Mouse (Mus musculus): Measurements from ENCODE around the gene Robo1. TPM values are rescaled to one million over a fixed set of nuclear protein-coding genes. Genes with fewer than 3 reads are reported as not detected.

Robo1 gene
- polyA plus RNA-seq, 1 experiment = 2.2 TPM

GRCm38 (mm10) chr16:73012926-73013325 is 704.8 kb downstream of the Robo1 start:
- no peak overlapping the region for H3K27ac ChIP-seq (ENCODE audit: insufficient read depth, low read depth, low read length)
- H3K27me3 ChIP-seq (replicated peaks; ENCODE audit: control insufficient read depth, insufficient read depth, low read length) = no peaks in the 10 kb centered on the region
- no peaks in the 10 kb centered on the region for H3K36me3 ChIP-seq (ENCODE audit: control insufficient read depth, insufficient read depth, low read length)
- H3K4me1 ChIP-seq (ENCODE audit: control insufficient read depth, insufficient read depth, low read length) = no peaks in the 10 kb centered on the region
- DNase-seq = no peak
- WGBS = 92% methylated on average over 11 of the region's 11 CpGs
- TF ChIP-seq POLR2A (IDR thresholded peaks at IDR 0.05; ENCODE audit: low read depth, low read length) (no peak), CTCF (conservative IDR thresholded peaks at IDR 0.05; ENCODE audit: insufficient read depth, insufficient read length, low read depth, low read length) (no peak)
- no peak overlapping the region for H3K4me3 ChIP-seq (ENCODE audit: insufficient read depth, low read depth, low read length)

- 63% methylated on average over 8 of the region's 8 CpGs for WGBS
- Histone ChIP-seq H3K27me3 (replicated peaks; ENCODE audit: control insufficient read depth, insufficient read depth, low read length) (no peaks in the 10 kb centered on the region), H3K4me1 (ENCODE audit: control insufficient read depth, insufficient read depth, low read length) (no peaks in the 10 kb centered on the region), H3K27ac (ENCODE audit: insufficient read depth, low read depth, low read length) (no peak overlapping the region), H3K36me3 (ENCODE audit: control insufficient read depth, insufficient read depth, low read length) (no peaks in the 10 kb centered on the region), H3K4me3 (ENCODE audit: insufficient read depth, low read depth, low read length) (no peak overlapping the region)
- DNase-seq = no peak
- TF ChIP-seq POLR2A (IDR thresholded peaks at IDR 0.05; ENCODE audit: low read depth, low read length) (no peak), CTCF (conservative IDR thresholded peaks at IDR 0.05; ENCODE audit: insufficient read depth, insufficient read length, low read depth, low read length) (no peak)
These were observed 706.4 kb downstream of the Robo1 start for GRCm38 (mm10) chr16:73014544-73014943.

- Histone ChIP-seq H3K36me3 (ENCODE audit: control insufficient read depth, insufficient read depth, low read length) (no peaks in the 10 kb centered on the region), H3K27ac (ENCODE audit: insufficient read depth, low read depth, low read length) (no peak overlapping the region), H3K4me1 (ENCODE audit: control insufficient read depth, insufficient read depth, low read length) (no peaks in the 10 kb centered on the region), H3K27me3 (replicated peaks; ENCODE audit: control insufficient read depth, insufficient read depth, low read length) (no peaks in the 10 kb centered on the region), H3K4me3 (ENCODE audit: insufficient read depth, low read depth, low read length) (no peak overlapping the region)
- no peak for TF ChIP-seq CTCF (conservative IDR thresholded peaks at IDR 0.05; ENCODE audit: insufficient read depth, insufficient read length, low read depth, low read length)
- no peak for TF ChIP-seq POLR2A (IDR thresholded peaks at IDR 0.05; ENCODE audit: low read depth, low read length)
- 72% methylated on average over 4 of the region's 4 CpGs for WGBS
- no peak for DNase-seq
These were observed 707.9 kb downstream of the Robo1 start for GRCm38 (mm10) chr16:73015976-73016375.

GRCm38 (mm10) chr16:73016801-73017200 is 708.7 kb downstream of the Robo1 start:
- no peak for TF ChIP-seq CTCF (conservative IDR thresholded peaks at IDR 0.05; ENCODE audit: insufficient read depth, insufficient read length, low read depth, low read length)
- TF ChIP-seq POLR2A (IDR thresholded peaks at IDR 0.05; ENCODE audit: low read depth, low read length) = no peak
- DNase-seq = no peak
- H3K27ac ChIP-seq (ENCODE audit: insufficient read depth, low read depth, low read length) = no peak overlapping the region
- H3K4me1 ChIP-seq (ENCODE audit: control insufficient read depth, insufficient read depth, low read length) = no peaks in the 10 kb centered on the region
- 79% methylated on average over 7 of the region's 7 CpGs for WGBS
- no peaks in the 10 kb centered on the region for H3K27me3 ChIP-seq (replicated peaks; ENCODE audit: control insufficient read depth, insufficient read depth, low read length)
- no peak overlapping the region for H3K4me3 ChIP-seq (ENCODE audit: insufficient read depth, low read depth, low read length)
- no peaks in the 10 kb centered on the region for H3K36me3 ChIP-seq (ENCODE audit: control insufficient read depth, insufficient read depth, low read length)

- WGBS = 95% methylated on average over 13 of the region's 13 CpGs
- Histone ChIP-seq H3K27ac (ENCODE audit: insufficient read depth, low read depth, low read length) (no peak overlapping the region), H3K4me1 (ENCODE audit: control insufficient read depth, insufficient read depth, low read length) (no peaks in the 10 kb centered on the region), H3K36me3 (ENCODE audit: control insufficient read depth, insufficient read depth, low read length) (no peaks in the 10 kb centered on the region), H3K4me3 (ENCODE audit: insufficient read depth, low read depth, low read length) (no peak overlapping the region), H3K27me3 (replicated peaks; ENCODE audit: control insufficient read depth, insufficient read depth, low read length) (no peaks in the 10 kb centered on the region)
- DNase-seq = no peak
- TF ChIP-seq CTCF (conservative IDR thresholded peaks at IDR 0.05; ENCODE audit: insufficient read depth, insufficient read length, low read depth, low read length) (no peak), POLR2A (IDR thresholded peaks at IDR 0.05; ENCODE audit: low read depth, low read length) (no peak)
These were observed 716.2 kb downstream of the Robo1 start for GRCm38 (mm10) chr16:73024326-73024725.

GRCm38 (mm10) chr16:73027692-73028091 is 719.6 kb downstream of the Robo1 start:
- Histone ChIP-seq H3K27ac (ENCODE audit: insufficient read depth, low read depth, low read length) (no peak overlapping the region), H3K27me3 (replicated peaks; ENCODE audit: control insufficient read depth, insufficient read depth, low read length) (no peaks in the 10 kb centered on the region), H3K36me3 (ENCODE audit: control insufficient read depth, insufficient read depth, low read length) (no peaks in the 10 kb centered on the region), H3K4me1 (ENCODE audit: control insufficient read depth, insufficient read depth, low read length) (no peaks in the 10 kb centered on the region), H3K4me3 (ENCODE audit: insufficient read depth, low read depth, low read length) (no peak overlapping the region)
- 88% methylated on average over 14 of the region's 14 CpGs for WGBS
- no peak for DNase-seq
- no peak for TF ChIP-seq POLR2A (IDR thresholded peaks at IDR 0.05; ENCODE audit: low read depth, low read length)
- no peak for TF ChIP-seq CTCF (conservative IDR thresholded peaks at IDR 0.05; ENCODE audit: insufficient read depth, insufficient read length, low read depth, low read length)

GRCm38 (mm10) chr16:73030999-73031398 is 722.9 kb downstream of the Robo1 start:
- no peak overlapping the region for H3K27ac ChIP-seq (ENCODE audit: insufficient read depth, low read depth, low read length)
- H3K36me3 ChIP-seq (ENCODE audit: control insufficient read depth, insufficient read depth, low read length) = no peaks in the 10 kb centered on the region
- 78% methylated on average over 4 of the region's 4 CpGs for WGBS
- no peak for DNase-seq
- no peak overlapping the region for H3K4me3 ChIP-seq (ENCODE audit: insufficient read depth, low read depth, low read length)
- no peaks in the 10 kb centered on the region for H3K4me1 ChIP-seq (ENCODE audit: control insufficient read depth, insufficient read depth, low read length)
- no peaks in the 10 kb centered on the region for H3K27me3 ChIP-seq (replicated peaks; ENCODE audit: control insufficient read depth, insufficient read depth, low read length)
- no peak for TF ChIP-seq CTCF (conservative IDR thresholded peaks at IDR 0.05; ENCODE audit: insufficient read depth, insufficient read length, low read depth, low read length)
- TF ChIP-seq POLR2A (IDR thresholded peaks at IDR 0.05; ENCODE audit: low read depth, low read length) = no peak
